Mouse (Mus musculus) lung, adult 2 months (tissue): Measurements from ENCODE around the gene Lhfpl5. TPM values are rescaled to one million over a fixed set of nuclear protein-coding genes. Genes with fewer than 3 reads are reported as not detected.
"Not testable (repeated sequence)": the region's sequence is repeated elsewhere in the genome, so short reads cannot be mapped to it uniquely, and the experiment has no call there.

ENCODE experiments used
- DNase-seq: peaks from one replicate; pipeline ENCODE4 v3.0.0; 2022
- H3K4me1 ChIP-seq: fragments of 200-500 bp; 2 replicates; pipeline ENCODE4 v1.6.1; 2011; ENCODE audit warnings: low read length; ENCODE audit not compliant: control insufficient read depth, insufficient read depth
- H3K4me3 ChIP-seq: fragments of 200-500 bp; replicated peaks from 2 replicates; pipeline ENCODE3; 2011; ENCODE audit warnings: low read depth, mild to moderate bottlenecking, control low read depth, low read length; ENCODE audit errors: extremely low read depth
- CTCF ChIP-seq: fragments of 200-500 bp; IDR thresholded peaks from 2 replicates; pipeline ENCODE4 v1.5.1; 2011; ENCODE audit warnings: mild to moderate bottlenecking, low read length, control low read depth; ENCODE audit not compliant: insufficient read depth
- POLR2A ChIP-seq: fragments of 200-500 bp; IDR thresholded peaks from 2 replicates; pipeline ENCODE4 v1.6.1; 2011; ENCODE audit warnings: low read depth, mild to moderate bottlenecking, control low read depth, low read length, borderline replicate concordance; ENCODE audit errors: extremely low read depth
- WGBS: fragments of 180-500 bp; shearing (Covaris S2); methylation state at CpG from one replicate; pipeline ENCODE4 v1.1.7; 2018; 5-methylcytosine and 5-hydroxymethylcytosine counted together
- polyA plus RNA-seq: library from polyadenylated mRNA; depleted of rRNA; stranded (reverse); fragments of >200 nt; gene quantifications from 2 replicates; pipeline ENCODE4 v1.2.3, GENCODE M21; 2012

The Lhfpl5 gene
- polyA plus RNA-seq, 1 experiment, result not detected

DNA sequence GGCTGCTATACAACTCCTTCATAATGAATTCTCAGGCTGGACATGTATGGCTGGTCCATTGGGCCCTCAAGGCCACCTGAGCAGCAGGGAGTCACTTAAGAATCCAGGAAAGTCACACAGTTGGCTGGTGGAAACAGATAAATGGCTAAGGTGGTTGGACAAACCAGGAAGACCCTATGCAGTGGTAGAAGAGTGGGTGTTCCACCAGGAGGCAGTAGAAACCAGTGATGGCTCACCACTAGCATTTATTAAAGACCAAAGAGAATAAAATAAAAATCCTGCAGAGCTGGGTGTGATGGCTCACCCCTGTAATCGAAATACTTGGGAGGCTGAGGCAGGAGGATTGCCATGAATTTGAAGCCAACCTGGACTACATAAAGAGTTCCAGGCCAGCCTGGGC lies 28.5 kb upstream of the Lhfpl5 start:
- Histone ChIP-seq H3K4me1 (no peaks in the 10 kb centered on the region), H3K4me3 (no peak overlapping the region)
- WGBS, result 75% methylated on average over 1 of the region's 1 CpGs
- TF ChIP-seq CTCF, result no peak
- no peak for TF ChIP-seq POLR2A
- DNase-seq, result no peak

DNA sequence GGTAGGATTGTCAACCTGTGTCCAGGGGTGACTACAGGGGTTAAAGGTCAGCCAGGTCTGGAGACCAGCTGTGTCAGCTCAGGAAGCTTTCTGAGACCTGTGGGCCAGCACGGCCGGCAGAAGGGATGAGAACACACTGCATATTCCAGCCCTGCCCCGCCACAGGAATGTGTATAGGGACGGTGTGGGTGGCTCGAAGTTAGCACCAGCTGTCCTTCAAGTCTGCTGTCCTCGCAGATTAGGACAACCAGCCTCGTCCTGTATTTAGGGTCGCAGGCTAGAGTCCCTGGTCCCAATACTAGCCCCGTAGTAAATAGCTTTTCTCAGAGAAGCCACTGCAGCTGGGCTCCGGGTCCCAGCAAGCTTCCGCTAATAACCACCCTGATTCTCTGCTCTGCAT lies 26.9 kb upstream of the Lhfpl5 start:
- no peak for DNase-seq
- no peaks in the 10 kb centered on the region for H3K4me1 ChIP-seq
- 65% methylated on average over 11 of the region's 11 CpGs for WGBS
- H3K4me3 ChIP-seq, result no peak overlapping the region
- TF ChIP-seq POLR2A (no peak), CTCF (no peak)

DNA sequence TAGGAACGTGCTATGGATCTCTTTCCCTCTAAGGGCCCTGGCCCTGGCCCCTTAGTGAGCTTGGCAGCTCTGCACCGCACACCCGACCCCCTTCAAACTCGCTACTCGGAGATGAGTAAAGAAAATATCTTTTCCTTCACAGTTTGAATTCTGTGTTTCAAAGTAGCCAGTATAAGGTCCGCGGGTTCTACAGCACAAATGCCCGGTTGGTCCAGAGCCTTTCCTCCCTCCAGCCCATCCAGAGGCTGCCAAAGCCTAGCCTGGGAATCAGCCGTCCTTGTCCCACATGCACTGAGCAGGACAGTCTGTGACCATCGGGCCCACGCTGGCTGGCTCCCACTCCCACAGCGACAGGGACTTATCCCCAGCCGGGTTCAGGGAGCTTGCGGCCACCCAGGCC lies 26.3 kb upstream of the Lhfpl5 start, which contains the start of gene Clpsl2:
Clpsl2 (plus strand) TSS at position 301 of the 400 bp plus-strand sequence.
- Histone ChIP-seq H3K4me3 (no peak within 1 kb of the TSS), H3K4me1 (no peaks in the 10 kb centered on the region)
- DNase-seq, result no peak
- WGBS, result 76% methylated on average over 14 of the region's 14 CpGs
- no peak for TF ChIP-seq POLR2A
- TF ChIP-seq CTCF, result no peak

DNA sequence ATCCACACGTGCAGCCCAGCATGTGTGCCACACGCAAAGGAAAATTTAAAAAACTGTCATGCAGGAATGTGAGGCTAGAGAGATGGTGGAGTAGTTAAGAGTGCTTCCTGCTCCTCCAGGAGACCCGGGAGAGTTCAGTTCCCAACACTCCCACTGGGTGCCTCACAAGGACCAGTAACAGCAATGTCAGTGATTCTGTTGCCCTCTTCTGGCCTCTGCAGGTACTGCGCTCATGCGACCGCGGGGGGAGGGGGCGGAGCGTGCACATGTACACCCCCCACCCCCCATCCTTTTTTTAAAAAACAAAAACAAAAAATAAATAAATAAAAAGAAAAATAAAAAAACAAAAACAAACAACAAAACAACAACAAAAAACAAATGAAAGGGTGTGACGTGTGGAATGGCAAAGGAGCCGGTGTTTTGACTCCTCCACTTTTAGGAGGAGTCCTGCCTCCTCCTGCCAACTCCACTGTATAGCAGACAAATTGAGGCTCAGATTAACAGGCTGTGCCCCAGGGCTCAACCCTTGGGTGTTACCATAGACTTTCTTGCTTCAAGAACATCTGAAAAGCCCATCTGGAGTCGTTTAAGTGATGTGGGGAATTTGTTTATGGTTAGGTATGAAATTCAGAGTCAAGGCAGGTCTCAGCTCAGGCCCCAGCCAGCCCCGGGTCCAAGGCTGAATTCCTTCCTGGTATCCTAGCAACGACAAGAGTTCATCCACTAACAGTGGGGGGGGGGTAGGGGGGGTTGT lies 22.2 kb upstream of the Lhfpl5 start:
- TF ChIP-seq CTCF (peak; percentile 87), POLR2A (no peak)
- WGBS, result 8% methylated on average over 14 of the region's 14 CpGs
- H3K4me1 ChIP-seq, result 0 out of 2 replicates have a peak, but pooled peaks cover 3% of the 10 kb centered on the region
- peak; percentile 79 for DNase-seq
- no peak overlapping the region for H3K4me3 ChIP-seq

DNA sequence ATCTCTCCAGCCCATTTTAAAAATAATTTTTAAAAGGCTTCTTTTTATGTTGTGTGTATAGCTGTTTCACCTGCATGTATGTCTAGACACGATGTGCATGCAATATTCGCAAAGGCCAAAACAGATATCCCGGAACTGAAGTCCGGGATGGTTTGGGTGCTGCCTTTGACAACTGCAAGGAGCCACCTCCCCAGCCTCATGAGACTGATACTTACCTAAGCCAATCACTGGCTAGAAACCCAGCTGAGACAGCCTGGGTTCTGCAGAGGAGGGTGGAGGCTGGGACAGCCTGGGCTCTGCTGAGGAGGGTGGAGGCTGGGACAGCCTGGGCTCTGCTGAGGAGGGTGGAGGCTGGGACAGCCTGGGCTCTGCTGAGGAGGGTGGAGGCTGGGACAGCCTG lies 21.4 kb upstream of the Lhfpl5 start:
- not testable (repeated sequence) for H3K4me1 ChIP-seq, H3K4me3 ChIP-seq, DNase-seq
- 93% methylated on average over 4 of the region's 4 CpGs for WGBS

DNA sequence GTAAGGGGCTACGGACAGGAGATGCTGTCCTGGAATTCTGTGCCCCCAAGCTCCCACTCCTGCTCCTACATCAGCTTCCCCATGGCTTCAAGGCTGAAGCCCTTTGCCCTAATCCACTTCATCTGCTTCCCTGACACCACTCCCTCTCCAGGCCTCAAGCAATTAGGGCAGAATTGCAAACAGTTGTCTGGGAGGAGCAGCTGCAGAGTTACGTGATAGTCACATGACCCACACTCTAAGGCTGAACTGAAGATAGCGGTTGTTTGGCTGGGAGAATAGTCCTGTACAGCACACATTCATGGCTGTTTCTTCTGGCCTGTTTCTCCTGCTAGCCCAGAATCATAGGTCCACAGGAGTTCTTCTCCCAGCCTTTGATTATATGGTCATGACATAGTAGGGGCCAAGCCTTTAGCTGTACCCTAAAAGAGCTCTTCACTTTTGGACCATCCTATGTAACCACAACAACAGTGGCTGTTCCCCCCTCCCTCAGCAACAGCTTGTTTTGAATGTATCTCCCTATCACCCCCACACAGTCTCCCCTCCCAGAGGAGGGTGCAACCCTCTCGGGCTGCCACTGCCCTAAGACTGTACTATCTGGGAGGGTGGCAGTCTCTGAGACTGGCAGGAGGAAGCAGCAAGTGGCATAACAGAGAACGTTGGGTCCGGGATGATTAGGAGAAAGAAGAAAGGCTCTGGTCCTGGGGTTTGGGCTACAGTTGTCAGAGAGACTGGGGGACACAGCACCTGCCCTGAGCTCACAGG lies 18.6 kb upstream of the Lhfpl5 start:
- no peak for DNase-seq
- Histone ChIP-seq H3K4me1 (0 out of 2 replicates have a peak, but pooled peaks cover 3% of the 10 kb centered on the region), H3K4me3 (no peak overlapping the region)
- no peak for TF ChIP-seq POLR2A
- TF ChIP-seq CTCF, result no peak
- WGBS, result 43% methylated on average over 6 of the region's 6 CpGs

DNA sequence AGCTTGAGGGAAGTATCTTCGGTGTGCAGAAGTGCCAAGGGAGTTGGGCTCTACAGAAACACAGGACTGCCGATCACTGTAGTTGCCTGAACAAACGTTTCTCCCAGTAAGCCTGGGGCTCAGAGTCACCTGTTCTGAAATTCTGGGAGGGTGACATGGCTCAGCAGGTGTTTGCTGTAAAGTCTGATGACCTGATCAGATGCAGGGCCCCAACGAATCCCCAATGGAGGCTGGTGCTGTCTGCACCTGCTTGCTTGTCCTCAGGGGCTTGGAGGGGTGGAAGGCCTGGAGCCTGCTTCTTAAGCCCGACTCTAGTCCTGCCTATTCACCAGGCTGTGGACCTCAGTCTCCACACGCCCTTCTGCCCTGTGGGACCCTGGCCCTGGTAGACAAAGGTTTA lies 17.7 kb upstream of the Lhfpl5 start:
- DNase-seq, result no peak
- 76% methylated on average over 6 of the region's 6 CpGs for WGBS
- H3K4me1 ChIP-seq, result 0 out of 2 replicates have a peak, but pooled peaks cover 3% of the 10 kb centered on the region
- no peak overlapping the region for H3K4me3 ChIP-seq
- TF ChIP-seq POLR2A (no peak), CTCF (no peak)

DNA sequence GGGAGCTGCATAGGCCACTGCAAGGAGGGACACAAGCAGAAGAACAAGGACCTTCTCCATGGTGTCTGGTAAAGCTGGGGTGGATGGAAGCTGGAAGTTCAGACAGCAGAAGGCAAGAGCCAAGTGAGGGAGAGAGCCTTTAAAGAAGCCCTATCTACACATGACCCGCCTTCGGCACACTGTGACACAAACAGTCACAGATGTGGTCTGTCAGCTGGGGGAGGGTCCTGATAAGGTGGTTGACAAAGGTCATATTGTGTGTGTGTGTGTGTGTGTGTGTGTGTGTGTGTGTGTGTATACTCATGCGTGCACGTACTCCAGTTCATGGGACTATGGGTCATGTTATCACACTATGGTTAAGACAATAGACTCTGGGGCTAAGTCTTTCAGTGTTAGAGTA lies 14.8 kb upstream of the Lhfpl5 start, which contains the start of gene Clps:
Clps (minus strand) TSS at position 169 of the 400 bp plus-strand sequence.
- TF ChIP-seq POLR2A (no peak), CTCF (no peak)
- no peak for DNase-seq
- Histone ChIP-seq H3K4me3 (no peak within 1 kb of the TSS), H3K4me1 (0 out of 2 replicates have a peak, but pooled peaks cover 3% of the 10 kb centered on the region)
- 74% methylated on average over 4 of the region's 4 CpGs for WGBS

DNA sequence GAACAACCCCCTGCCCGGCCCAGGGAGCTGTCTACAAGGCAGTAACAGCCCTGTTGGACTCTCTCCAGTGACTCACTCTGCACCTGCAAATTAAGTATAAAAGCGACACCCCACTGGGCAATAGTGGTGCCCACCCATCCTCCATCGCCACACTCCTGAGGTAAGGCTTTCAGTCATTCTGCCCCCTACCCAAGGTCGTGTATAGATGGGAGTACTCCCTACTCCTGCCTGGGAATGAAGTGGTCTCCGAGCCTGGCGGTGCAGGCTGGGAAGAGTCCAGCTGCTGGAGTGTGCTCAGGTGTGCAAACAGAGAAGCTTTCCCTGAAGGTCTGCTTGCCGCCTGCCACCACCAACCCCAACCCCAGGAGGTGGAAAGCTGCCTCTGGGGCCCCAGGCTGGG lies 13.8 kb upstream of the Lhfpl5 start:
- 0 out of 2 replicates have a peak, but pooled peaks cover 1% of the 10 kb centered on the region for H3K4me1 ChIP-seq
- 49% methylated on average over 7 of the region's 7 CpGs for WGBS
- TF ChIP-seq CTCF, result no peak
- no peak for TF ChIP-seq POLR2A
- H3K4me3 ChIP-seq, result no peak overlapping the region
- DNase-seq, result peak; percentile 12
